Mouse (Mus musculus) midbrain, embryonic 10.5 days (tissue): ENCODE measurements around the gene Dnajc1. TPM values are rescaled to one million over a fixed set of nuclear protein-coding genes. Genes with fewer than 3 reads are reported as not detected.

ENCODE experiments used
- DNase-seq: peaks from one replicate; pipeline ENCODE4 v3.0.0-alpha.2; 2017; ENCODE audit warnings: low spot score
- H3K27ac ChIP-seq: fragments of 300-500 bp; sonication (generic); replicated peaks from 2 replicates; pipeline ENCODE4 v1.5.1; 2016; ENCODE audit warnings: mild to moderate bottlenecking
- H3K27me3 ChIP-seq: fragments of 300-500 bp; sonication (generic); 2 replicates; pipeline ENCODE4 v1.6.1; 2016; ENCODE audit warnings: low read depth, mild to moderate bottlenecking; ENCODE audit not compliant: poor library complexity, severe bottlenecking
- H3K36me3 ChIP-seq: fragments of 300-500 bp; sonication (generic); 2 replicates; pipeline ENCODE4 v1.6.1; 2016; ENCODE audit warnings: mild to moderate bottlenecking, moderate library complexity
- H3K4me1 ChIP-seq: fragments of 300-500 bp; sonication (generic); 2 replicates; pipeline ENCODE4 v1.6.1; 2016
- H3K4me3 ChIP-seq: fragments of 300-500 bp; sonication (generic); 2 replicates; pipeline ENCODE4 v1.5.1; 2016; ENCODE audit warnings: mild to moderate bottlenecking, moderate library complexity
- H3K9me3 ChIP-seq: fragments of 300-500 bp; sonication (generic); replicated peaks from 2 replicates; pipeline ENCODE4 v1.6.1; 2016; ENCODE audit warnings: mild to moderate bottlenecking
- WGBS: fragments of 180-500 bp; shearing (Covaris S2); methylation state at CpG from one replicate; pipeline ENCODE4 v1.1.7; 2016; 5-methylcytosine and 5-hydroxymethylcytosine counted together
- polyA plus RNA-seq: library from polyadenylated mRNA; unstranded; fragments of >200 nt; fragmentation: Nextera tagmentation; extraction: Ambion mirVana; gene quantifications from 2 replicates; pipeline ENCODE4 v1.2.1, GENCODE M21; 2016

The Dnajc1 gene
- polyA plus RNA-seq, 1 experiment from 2014 or later: 25.8 TPM

DNA sequence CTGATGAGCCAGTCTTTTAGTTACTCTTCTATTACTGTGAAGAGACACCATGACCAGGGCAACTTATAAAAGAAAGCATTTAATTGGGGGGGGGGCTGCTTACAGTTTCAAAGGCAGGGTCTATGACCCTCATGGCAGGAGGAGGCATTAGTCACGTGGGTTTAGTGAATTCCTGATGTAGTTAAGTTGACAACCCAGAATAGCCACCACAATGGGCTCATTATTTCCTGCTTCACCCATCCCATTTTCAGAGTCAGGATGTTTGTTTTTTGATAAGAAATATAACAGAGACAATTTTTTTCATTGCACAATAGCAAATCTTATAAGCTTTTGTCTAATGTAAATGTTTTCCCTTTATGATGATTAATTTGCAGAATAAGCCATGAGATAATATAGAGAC lies 217.4 kb downstream of the Dnajc1 start:
- DNase-seq: no peak
- Histone ChIP-seq H3K36me3 (peaks cover 72% of the 10 kb centered on the region), H3K27me3 (no peaks in the 10 kb centered on the region), H3K9me3 (no peaks in the 10 kb centered on the region), H3K4me1 (no peaks in the 10 kb centered on the region), H3K27ac (no peak overlapping the region), H3K4me3 (no peak overlapping the region)
- 80% methylated on average over 1 of the region's 1 CpGs for WGBS

DNA sequence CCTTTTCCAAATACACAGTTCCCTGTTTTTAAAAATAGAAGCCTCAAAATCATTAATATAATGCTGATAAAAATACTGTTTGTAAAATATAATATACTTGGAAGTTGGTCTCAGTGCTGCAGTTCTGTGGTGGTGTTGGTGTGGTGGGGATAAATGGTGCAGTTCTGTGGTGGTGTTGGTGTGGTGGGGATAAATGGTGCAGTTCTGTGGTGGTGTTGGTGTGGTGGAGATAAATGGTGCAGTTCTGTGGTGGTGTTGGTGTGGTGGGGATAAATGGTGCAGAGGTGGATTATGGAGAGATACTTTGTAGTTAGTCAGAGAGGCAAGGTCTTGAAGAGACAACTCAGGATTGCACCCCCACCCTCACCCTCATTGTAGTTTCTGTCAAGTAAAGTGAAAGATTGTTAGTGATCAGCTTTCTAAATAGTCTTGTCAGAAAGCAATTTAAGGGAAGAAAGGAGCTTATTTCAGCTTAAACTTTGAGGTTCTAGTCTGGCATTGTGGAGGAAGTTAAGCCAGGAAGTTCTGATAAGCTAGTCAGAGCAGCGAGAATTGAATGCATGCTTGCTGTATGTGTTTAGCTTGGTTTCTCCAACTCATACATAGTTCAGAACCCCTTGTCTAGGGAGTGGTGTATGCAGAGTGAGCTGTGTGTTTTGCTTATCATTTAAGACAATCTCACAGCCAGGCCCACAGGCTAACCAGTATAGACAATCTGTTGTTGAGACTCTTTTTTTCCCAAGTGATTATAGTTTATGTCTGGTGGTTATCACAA lies 223.3 kb downstream of the Dnajc1 start:
- WGBS: 85% methylated on average over 1 of the region's 1 CpGs
- Histone ChIP-seq H3K36me3 (peaks cover 46% of the 10 kb centered on the region), H3K9me3 (no peaks in the 10 kb centered on the region), H3K27ac (no peak overlapping the region), H3K4me3 (no peak overlapping the region), H3K4me1 (no peaks in the 10 kb centered on the region), H3K27me3 (no peaks in the 10 kb centered on the region)
- no peak for DNase-seq

DNA sequence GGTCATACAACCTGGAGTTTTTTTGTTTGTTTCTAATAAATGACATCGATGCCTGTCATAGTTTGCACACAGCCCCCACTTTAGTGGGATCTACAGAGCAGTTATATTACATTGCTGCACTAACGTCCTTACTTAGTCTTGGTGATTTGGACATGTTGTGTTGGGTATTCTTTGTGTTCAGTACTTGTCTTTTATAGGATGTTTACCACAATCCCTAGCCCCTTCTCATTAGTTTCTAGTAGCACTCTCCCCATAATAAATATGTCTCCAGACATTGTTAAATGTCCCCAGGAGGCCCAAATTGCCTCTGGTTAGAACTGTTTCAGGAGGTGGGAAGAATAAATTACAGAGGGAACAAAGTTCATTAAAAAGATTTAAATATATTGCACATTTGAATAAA lies 227.1 kb downstream of the Dnajc1 start:
- H3K4me1 ChIP-seq: no peaks in the 10 kb centered on the region
- H3K27me3 ChIP-seq: no peaks in the 10 kb centered on the region
- H3K9me3 ChIP-seq: no peaks in the 10 kb centered on the region
- 90% methylated on average over 2 of the region's 2 CpGs for WGBS
- no peak overlapping the region for H3K27ac ChIP-seq
- no peak for DNase-seq
- no peak overlapping the region for H3K4me3 ChIP-seq
- H3K36me3 ChIP-seq: peaks cover 48% of the 10 kb centered on the region

DNA sequence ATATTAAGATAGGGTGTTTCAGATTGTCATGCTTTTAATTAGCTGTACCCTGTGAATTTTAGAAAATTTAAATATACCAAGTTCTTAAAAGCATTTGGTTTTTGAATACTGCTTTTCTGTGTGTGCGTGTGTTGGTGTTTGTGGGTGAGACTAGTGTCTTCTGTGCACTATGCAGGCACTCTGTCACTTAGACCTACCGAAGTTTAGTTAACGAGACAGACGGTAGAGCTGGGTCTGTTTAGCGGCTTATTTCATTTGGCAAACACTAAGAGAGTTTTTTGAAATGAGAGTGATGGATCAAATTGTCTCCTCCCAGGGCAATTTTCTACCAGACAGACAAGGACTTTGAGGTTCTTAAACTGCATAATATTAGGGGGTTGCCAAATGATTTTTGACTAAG lies 231.6 kb downstream of the Dnajc1 start:
- no peaks in the 10 kb centered on the region for H3K9me3 ChIP-seq
- no peaks in the 10 kb centered on the region for H3K4me1 ChIP-seq
- peaks cover 56% of the 10 kb centered on the region for H3K36me3 ChIP-seq
- no peak overlapping the region for H3K4me3 ChIP-seq
- H3K27me3 ChIP-seq: no peaks in the 10 kb centered on the region
- no peak overlapping the region for H3K27ac ChIP-seq
- 94% methylated on average over 5 of the region's 5 CpGs for WGBS
- no peak for DNase-seq

DNA sequence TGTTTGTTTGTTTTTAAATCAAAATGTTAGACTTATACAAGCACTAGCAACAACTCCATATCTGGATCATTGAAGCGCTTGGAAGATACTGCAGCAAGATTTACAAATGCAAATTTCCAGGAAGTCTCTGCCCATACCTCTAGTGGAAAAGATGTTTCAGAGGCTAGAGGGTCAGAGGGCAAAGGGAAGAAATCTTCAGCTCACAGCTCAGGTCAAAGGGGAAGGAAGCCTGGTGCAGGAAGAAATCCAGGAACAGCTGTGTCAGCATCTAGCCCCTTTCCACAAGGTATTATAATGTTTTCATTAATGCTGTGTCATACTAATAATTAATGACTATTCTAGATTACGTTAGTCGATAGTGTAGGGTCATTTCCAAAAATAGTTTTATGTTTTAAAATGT lies 233.2 kb downstream of the Dnajc1 start:
- no peak overlapping the region for H3K27ac ChIP-seq
- no peaks in the 10 kb centered on the region for H3K4me1 ChIP-seq
- peaks cover 68% of the 10 kb centered on the region for H3K36me3 ChIP-seq
- no peak for DNase-seq
- WGBS: 88% methylated on average over 3 of the region's 3 CpGs
- H3K9me3 ChIP-seq: no peaks in the 10 kb centered on the region
- H3K4me3 ChIP-seq: no peak overlapping the region
- no peaks in the 10 kb centered on the region for H3K27me3 ChIP-seq

DNA sequence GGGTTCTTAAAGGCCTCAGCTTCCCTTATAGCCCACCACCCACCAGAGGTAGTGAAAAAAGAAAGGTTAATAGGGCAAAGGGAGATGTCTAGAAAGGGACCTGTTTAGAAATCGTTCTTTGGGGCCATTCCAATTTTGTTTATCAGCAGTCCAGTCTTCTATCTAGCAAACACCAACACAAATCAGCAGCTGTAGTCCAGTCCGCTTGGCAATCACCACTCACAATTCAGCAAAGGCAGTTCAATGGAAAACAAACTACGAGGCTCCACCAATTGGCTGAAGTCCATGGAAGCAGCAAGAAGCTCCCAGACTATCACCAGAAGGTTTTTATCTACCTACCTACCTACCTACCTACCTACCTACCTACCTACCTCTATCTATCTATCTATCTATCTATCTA lies 236.5 kb downstream of the Dnajc1 start:
- Histone ChIP-seq H3K9me3 (no peaks in the 10 kb centered on the region), H3K36me3 (peaks cover 72% of the 10 kb centered on the region), H3K27ac (no peak overlapping the region), H3K27me3 (no peaks in the 10 kb centered on the region), H3K4me3 (no peak overlapping the region), H3K4me1 (no peaks in the 10 kb centered on the region)
- 90% methylated on average over 3 of the region's 3 CpGs for WGBS
- DNase-seq: no peak
